Mouse (Mus musculus): ENCODE measurements around the gene Lrmda. TPM values are rescaled to one million over a fixed set of nuclear protein-coding genes. Genes with fewer than 3 reads are reported as not detected.

Lrmda gene
- polyA plus RNA-seq, 1 experiment, result 12.9 TPM

- Histone ChIP-seq H3K4me3 (ENCODE audit: insufficient read depth, low read depth, low read length) (no peak overlapping the region), H3K4me1 (ENCODE audit: control insufficient read depth, insufficient read depth, insufficient read length, low read length) (no peaks in the 10 kb centered on the region), H3K27ac (replicated peaks; ENCODE audit: low read depth, low read length) (no peak overlapping the region)
Measured at GRCm38 (mm10) chr14:22473991-22474390, 454.5 kb downstream of the Lrmda start.

- H3K27ac ChIP-seq (replicated peaks; ENCODE audit: low read depth, low read length), result no peak overlapping the region
- no peak overlapping the region for H3K4me3 ChIP-seq (ENCODE audit: insufficient read depth, low read depth, low read length)
- no peaks in the 10 kb centered on the region for H3K4me1 ChIP-seq (ENCODE audit: control insufficient read depth, insufficient read depth, insufficient read length, low read length)
Measured at GRCm38 (mm10) chr14:22493326-22493725, 473.8 kb downstream of the Lrmda start.

- no peak overlapping the region for H3K4me3 ChIP-seq (ENCODE audit: insufficient read depth, low read depth, low read length)
- no peaks in the 10 kb centered on the region for H3K4me1 ChIP-seq (ENCODE audit: control insufficient read depth, insufficient read depth, insufficient read length, low read length)
- no peak overlapping the region for H3K27ac ChIP-seq (replicated peaks; ENCODE audit: low read depth, low read length)
Measured at GRCm38 (mm10) chr14:22494290-22494689, 474.8 kb downstream of the Lrmda start.

GRCm38 (mm10) chr14:22494866-22495265 is 475.4 kb downstream of the Lrmda start:
- Histone ChIP-seq H3K4me1 (ENCODE audit: control insufficient read depth, insufficient read depth, insufficient read length, low read length) (no peaks in the 10 kb centered on the region), H3K27ac (replicated peaks; ENCODE audit: low read depth, low read length) (no peak overlapping the region), H3K4me3 (ENCODE audit: insufficient read depth, low read depth, low read length) (no peak overlapping the region)

GRCm38 (mm10) chr14:22495286-22495685 is 475.8 kb downstream of the Lrmda start:
- no peaks in the 10 kb centered on the region for H3K4me1 ChIP-seq (ENCODE audit: control insufficient read depth, insufficient read depth, insufficient read length, low read length)
- no peak overlapping the region for H3K4me3 ChIP-seq (ENCODE audit: insufficient read depth, low read depth, low read length)

GRCm38 (mm10) chr14:22497636-22498131 is 478.2 kb downstream of the Lrmda start:
- no peak overlapping the region for H3K4me3 ChIP-seq (ENCODE audit: insufficient read depth, low read depth, low read length)
- H3K27ac ChIP-seq (replicated peaks; ENCODE audit: low read depth, low read length), result no peak overlapping the region
- no peaks in the 10 kb centered on the region for H3K4me1 ChIP-seq (ENCODE audit: control insufficient read depth, insufficient read depth, insufficient read length, low read length)

More at GRCm38 (mm10) chr14:22495286-22495685, 475.8 kb downstream of the Lrmda start:
- H3K27ac ChIP-seq (replicated peaks; ENCODE audit: low read depth, low read length), result no peak overlapping the region

GRCm38 (mm10) chr14:22509747-22510530 is 490.4 kb downstream of the Lrmda start:
- H3K27ac ChIP-seq (replicated peaks; ENCODE audit: low read depth, low read length), result no peak overlapping the region
- no peak overlapping the region for H3K4me3 ChIP-seq (ENCODE audit: insufficient read depth, low read depth, low read length)
- no peaks in the 10 kb centered on the region for H3K4me1 ChIP-seq (ENCODE audit: control insufficient read depth, insufficient read depth, insufficient read length, low read length)

GRCm38 (mm10) chr14:22510531-22510785 is 490.9 kb downstream of the Lrmda start:
- no peak overlapping the region for H3K4me3 ChIP-seq (ENCODE audit: insufficient read depth, low read depth, low read length)
- H3K27ac ChIP-seq (replicated peaks; ENCODE audit: low read depth, low read length), result no peak overlapping the region
- H3K4me1 ChIP-seq (ENCODE audit: control insufficient read depth, insufficient read depth, insufficient read length, low read length), result no peaks in the 10 kb centered on the region

- no peaks in the 10 kb centered on the region for H3K4me1 ChIP-seq (ENCODE audit: control insufficient read depth, insufficient read depth, insufficient read length, low read length)
- no peak overlapping the region for H3K27ac ChIP-seq (replicated peaks; ENCODE audit: low read depth, low read length)
- no peak overlapping the region for H3K4me3 ChIP-seq (ENCODE audit: insufficient read depth, low read depth, low read length)
Measured at GRCm38 (mm10) chr14:22514362-22515084, 495.0 kb downstream of the Lrmda start.

GRCm38 (mm10) chr14:22530706-22531105 is 511.2 kb downstream of the Lrmda start:
- H3K4me1 ChIP-seq (ENCODE audit: control insufficient read depth, insufficient read depth, insufficient read length, low read length), result no peaks in the 10 kb centered on the region; the same call in 1 of the 2 replicates
- H3K4me3 ChIP-seq (ENCODE audit: insufficient read depth, low read depth, low read length), result no peak overlapping the region
- H3K27ac ChIP-seq (replicated peaks; ENCODE audit: low read depth, low read length), result no peak overlapping the region

GRCm38 (mm10) chr14:22533501-22533900 is 514.0 kb downstream of the Lrmda start:
- Histone ChIP-seq H3K4me3 (ENCODE audit: insufficient read depth, low read depth, low read length) (no peak overlapping the region), H3K4me1 (ENCODE audit: control insufficient read depth, insufficient read depth, insufficient read length, low read length) (no peaks in the 10 kb centered on the region; the same call in 1 of the 2 replicates), H3K27ac (replicated peaks; ENCODE audit: low read depth, low read length) (no peak overlapping the region)

GRCm38 (mm10) chr14:22545887-22546675 is 526.6 kb downstream of the Lrmda start:
- Histone ChIP-seq H3K27ac (replicated peaks; ENCODE audit: low read depth, low read length) (no peak overlapping the region), H3K4me1 (ENCODE audit: control insufficient read depth, insufficient read depth, insufficient read length, low read length) (no peaks in the 10 kb centered on the region)

GRCm38 (mm10) chr14:22546676-22546984 is 527.1 kb downstream of the Lrmda start:
- Histone ChIP-seq H3K27ac (replicated peaks; ENCODE audit: low read depth, low read length) (no peak overlapping the region), H3K4me3 (ENCODE audit: insufficient read depth, low read depth, low read length) (no peak overlapping the region), H3K4me1 (ENCODE audit: control insufficient read depth, insufficient read depth, insufficient read length, low read length) (no peaks in the 10 kb centered on the region)

More at GRCm38 (mm10) chr14:22545887-22546675, 526.6 kb downstream of the Lrmda start:
- no peak overlapping the region for H3K4me3 ChIP-seq (ENCODE audit: insufficient read depth, low read depth, low read length)

- H3K4me1 ChIP-seq (ENCODE audit: control insufficient read depth, insufficient read depth, insufficient read length, low read length), result no peaks in the 10 kb centered on the region
- H3K4me3 ChIP-seq (ENCODE audit: insufficient read depth, low read depth, low read length), result no peak overlapping the region
- H3K27ac ChIP-seq (replicated peaks; ENCODE audit: low read depth, low read length), result no peak overlapping the region
Measured at GRCm38 (mm10) chr14:22548286-22548685, 528.8 kb downstream of the Lrmda start.

GRCm38 (mm10) chr14:22549166-22549565 is 529.7 kb downstream of the Lrmda start:
- Histone ChIP-seq H3K4me3 (ENCODE audit: insufficient read depth, low read depth, low read length) (no peak overlapping the region), H3K4me1 (ENCODE audit: control insufficient read depth, insufficient read depth, insufficient read length, low read length) (no peaks in the 10 kb centered on the region), H3K27ac (replicated peaks; ENCODE audit: low read depth, low read length) (no peak overlapping the region)

Measured in brown adipose tissue, adult 24 weeks (tissue).